In the genomic region with DNA sequence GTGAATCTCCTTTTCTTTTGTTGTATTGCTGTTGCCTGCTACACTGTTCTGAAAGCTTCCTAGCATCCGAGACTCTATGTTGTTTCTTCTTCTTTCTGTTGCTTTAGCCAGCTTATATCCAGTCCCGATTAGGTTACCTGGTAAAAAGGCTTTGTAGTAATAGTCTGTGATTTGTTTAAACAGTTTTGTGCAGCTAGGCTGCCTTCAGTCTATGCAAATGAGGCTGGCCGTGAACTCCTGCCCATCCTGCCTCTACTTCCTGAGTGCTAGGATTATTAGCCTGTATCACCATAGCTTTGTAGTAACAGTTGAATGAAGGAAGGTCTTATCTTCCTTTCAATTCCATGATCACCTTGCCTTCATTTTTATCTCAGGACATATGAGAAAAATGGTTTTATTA, we compare ENCODE assay signal across 12 mouse cellular contexts. TPM values are rescaled to one million over a fixed set of nuclear protein-coding genes. Genes with fewer than 3 reads are reported as not detected.
DNase-seq lines count a peak whose midpoint lies in the region; ATAC-seq and TF ChIP-seq lines count a peak whose summit lies in the region.
"Had no signal": no experiment of that assay in that cellular context is flagged by ENCODE, and none has a peak within 500 bp of the region (broad histone marks: within the 10 kb centered on the region; RNA-seq: fewer than 3 reads in every experiment).

No protein-coding gene starts in this region.

- peak overlapping the region; percentile 69 for H3K9ac ChIP-seq in heart, embryonic 13.5 days
- H3K9ac ChIP-seq in liver, embryonic 14.5 days (replicated peaks), result no peak overlapping the region; the same call in 1 of the 2 replicates

- no peaks in the 10 kb centered on the region; the same call in 1 of the 2 replicates for H3K27me3 ChIP-seq in heart, embryonic 13.5 days (replicated peaks)
- H3K27me3 ChIP-seq in E14TG2a.4 (ENCODE audit: insufficient read depth, low read length), result no peaks in the 10 kb centered on the region
- no peaks in the 10 kb centered on the region for H3K27me3 ChIP-seq in hindbrain, embryonic 10.5 days (ENCODE audit: insufficient read depth, poor library complexity, severe bottlenecking)
- H3K27me3 ChIP-seq in liver, embryonic 14.5 days (ENCODE audit: control insufficient read depth, insufficient read depth, low read length), result peaks cover 8% of the 10 kb centered on the region

- H3K4me3 ChIP-seq in heart, embryonic 13.5 days, result peak overlapping the region; percentile 89
- peak overlapping the region; percentile 92 for H3K4me3 ChIP-seq in E14TG2a.4 (replicated peaks; ENCODE audit: low read length)
- H3K4me3 ChIP-seq in hindbrain, embryonic 10.5 days, result peak overlapping the region; percentile 76
- no peak overlapping the region for H3K4me3 ChIP-seq in liver, embryonic 14.5 days (ENCODE audit: insufficient read depth in 1 of 2, low read depth in 2 of 2, low read length in 2 of 2)

- WGBS in heart, embryonic 13.5 days, result 55% methylated on average over 3 of the region's 3 CpGs
- WGBS in hindbrain, embryonic 10.5 days, result 68% methylated on average over 3 of the region's 3 CpGs
- WGBS in liver, embryonic 14.5 days (ENCODE audit: insufficient replicate concordance), result 41% methylated on average over 3 of the region's 3 CpGs

- no peak overlapping the region for H3K27ac ChIP-seq in heart, embryonic 13.5 days (replicated peaks)
- no peak overlapping the region; the same call in 1 of the 2 replicates for H3K27ac ChIP-seq in hindbrain, embryonic 10.5 days
- H3K27ac ChIP-seq in liver, embryonic 14.5 days, result no peak overlapping the region

- DNase-seq in heart, adult 11 months, result no peak
- no peak for DNase-seq in hindbrain, embryonic 10.5 days (ENCODE audit: low spot score)
- DNase-seq in liver, embryonic 14.5 days (ENCODE audit: low read depth in 3 of 3, low spot score in 3 of 3), result no peak
- DNase-seq in thymus, postnatal 10 days (ENCODE audit: low spot score in 2 of 2), result no peak
- DNase-seq in urinary bladder, postnatal 25 days (ENCODE audit: low spot score), result no peak
- DNase-seq: lung, postnatal 10 days; right cerebral cortex, adult 18-20 months; thymus, postnatal 4 days had no signal

- TF ChIP-seq EP300 in liver, embryonic 14.5 days (IDR thresholded peaks at IDR 0.05; ENCODE audit: low read depth), result no peak

- no peak for TF ChIP-seq CTCF in E14TG2a.4 (conservative IDR thresholded peaks at IDR 0.05; ENCODE audit: low read length)
- TF ChIP-seq CTCF in liver, embryonic 14.5 days (IDR thresholded peaks at IDR 0.05; ENCODE audit: low read depth), result no peak

- peaks cover 26% of the 10 kb centered on the region for H3K4me1 ChIP-seq in heart, embryonic 13.5 days
- peaks cover 64% of the 10 kb centered on the region for H3K4me1 ChIP-seq in E14TG2a.4 (replicated peaks; ENCODE audit: low read depth, low read length)
- peaks cover 25% of the 10 kb centered on the region for H3K4me1 ChIP-seq in hindbrain, embryonic 10.5 days (replicated peaks)
- H3K4me1 ChIP-seq in liver, embryonic 14.5 days (replicated peaks; ENCODE audit: control insufficient read depth in 2 of 2, insufficient read depth in 2 of 2, low read length in 1 of 2), result peaks cover 0 to 4% of the 10 kb centered on the region in 2 experiments; a peak in 1 of 4 replicates

- H3K4me2 ChIP-seq in heart, embryonic 13.5 days, result peak overlapping the region; percentile 85
- peak overlapping the region; percentile 15; the same call in 1 of the 2 replicates for H3K4me2 ChIP-seq in liver, embryonic 14.5 days (ENCODE audit: low read depth)

- H3K36me3 ChIP-seq in heart, embryonic 13.5 days, result peaks cover 41% of the 10 kb centered on the region
- H3K36me3 ChIP-seq in E14TG2a.4 (ENCODE audit: insufficient read depth, low read length), result peaks cover 43% of the 10 kb centered on the region
- H3K36me3 ChIP-seq in hindbrain, embryonic 10.5 days, result peaks cover 46% of the 10 kb centered on the region
- no peaks in the 10 kb centered on the region for H3K36me3 ChIP-seq in liver, embryonic 14.5 days (replicated peaks; ENCODE audit: control insufficient read depth, insufficient read depth, low read depth)

- no peak for ATAC-seq in heart, embryonic 13.5 days (ENCODE audit: extremely low read depth, insufficient number of reproducible peaks, low FRiP score, low TSS enrichment)
- no peak for ATAC-seq in liver, embryonic 14.5 days (ENCODE audit: insufficient read depth)
- ATAC-seq in megakaryocyte-erythroid progenitor cell, adult 5-6 weeks (replicated peaks; ENCODE audit: low FRiP score, low TSS enrichment, poor library complexity, severe bottlenecking), result no peak

- no peaks in the 10 kb centered on the region for H3K9me3 ChIP-seq in heart, embryonic 13.5 days
- no peaks in the 10 kb centered on the region for H3K9me3 ChIP-seq in E14TG2a.4 (ENCODE audit: low read length)
- no peaks in the 10 kb centered on the region for H3K9me3 ChIP-seq in hindbrain, embryonic 10.5 days
- no peaks in the 10 kb centered on the region for H3K9me3 ChIP-seq in liver, embryonic 14.5 days (ENCODE audit: control insufficient read depth, low read length)

RNA-seq across cellular contexts. Expression of gene Cep55, which starts 1.5 kb away (rescaled TPM):
- polyA plus RNA-seq in heart, embryonic 13.5 days (2015; fragmentation: Nextera tagmentation; extraction: Ambion mirVana), result 25.5 and 26.6 TPM in 2 replicates
- 33.5 and 42.9 TPM in 2 replicates for polyA plus RNA-seq in hindbrain, embryonic 10.5 days (2016; fragmentation: Nextera tagmentation; extraction: Ambion mirVana)
- polyA plus RNA-seq in liver, embryonic 14.5 days (2012; rRNA removed), result 3.0 and 4.2 TPM in 2 replicates
- polyA plus RNA-seq in liver, embryonic 14.5 days (2014; fragmentation: Nextera tagmentation; extraction: Ambion mirVana), result 5.1 and 5.3 TPM in 2 replicates
- total RNA-seq in megakaryocyte-erythroid progenitor cell, adult 5-6 weeks (2014; fragmentation: Nextera tagmentation), result 3.9 and 4.6 TPM in 2 replicates
- total RNA-seq in megakaryocyte-erythroid progenitor cell, adult 5-6 weeks (2017), result 4.7 and 8.2 TPM in 2 replicates

RNA-seq across cellular contexts. Expression of gene Myof, which starts 12.9 kb away (rescaled TPM):
- 4.8 and 5.7 TPM in 2 replicates for polyA plus RNA-seq in heart, embryonic 13.5 days (2015; fragmentation: Nextera tagmentation; extraction: Ambion mirVana)
- 2.2 and 2.4 TPM in 2 replicates for polyA plus RNA-seq in hindbrain, embryonic 10.5 days (2016; fragmentation: Nextera tagmentation; extraction: Ambion mirVana)
- 1.2 and 2.0 TPM in 2 replicates for polyA plus RNA-seq in liver, embryonic 14.5 days (2012; rRNA removed)
- 1.2 and 1.3 TPM in 2 replicates for polyA plus RNA-seq in liver, embryonic 14.5 days (2014; fragmentation: Nextera tagmentation; extraction: Ambion mirVana)
- not detected in 2 replicates for total RNA-seq in megakaryocyte-erythroid progenitor cell, adult 5-6 weeks (2014; fragmentation: Nextera tagmentation)
- 0.23 and 0.53 TPM in 2 replicates for total RNA-seq in megakaryocyte-erythroid progenitor cell, adult 5-6 weeks (2017)

RNA-seq across cellular contexts. Expression of gene Ffar4, which starts 40.6 kb away (rescaled TPM):
- 0.11 and 0.20 TPM in 2 replicates for polyA plus RNA-seq in heart, embryonic 13.5 days (2015; fragmentation: Nextera tagmentation; extraction: Ambion mirVana)
- polyA plus RNA-seq in hindbrain, embryonic 10.5 days (2016; fragmentation: Nextera tagmentation; extraction: Ambion mirVana), result 0.14 and 0.19 TPM in 2 replicates
- 0.04 and 0.07 TPM in 2 replicates for polyA plus RNA-seq in liver, embryonic 14.5 days (2012; rRNA removed)
- not detected in 2 replicates for polyA plus RNA-seq in liver, embryonic 14.5 days (2014; fragmentation: Nextera tagmentation; extraction: Ambion mirVana)
- not detected in 2 replicates for total RNA-seq in megakaryocyte-erythroid progenitor cell, adult 5-6 weeks (2014; fragmentation: Nextera tagmentation)
- not detected in 2 replicates for total RNA-seq in megakaryocyte-erythroid progenitor cell, adult 5-6 weeks (2017)
- polyA plus RNA-seq: cortical plate, adult 2 months had no signal

Comparison
In these comparisons a context has a peak if more than half of its experiments do, and no peak if none do; other contexts are left out.
1. H3K4me3 ChIP-seq: peak in heart, embryonic 13.5 days (single experiment), E14TG2a.4 (single experiment) and hindbrain, embryonic 10.5 days (single experiment); none in liver, embryonic 14.5 days (0 of 2).